Mouse (Mus musculus): ENCODE measurements around the gene Otop3.

DNA sequence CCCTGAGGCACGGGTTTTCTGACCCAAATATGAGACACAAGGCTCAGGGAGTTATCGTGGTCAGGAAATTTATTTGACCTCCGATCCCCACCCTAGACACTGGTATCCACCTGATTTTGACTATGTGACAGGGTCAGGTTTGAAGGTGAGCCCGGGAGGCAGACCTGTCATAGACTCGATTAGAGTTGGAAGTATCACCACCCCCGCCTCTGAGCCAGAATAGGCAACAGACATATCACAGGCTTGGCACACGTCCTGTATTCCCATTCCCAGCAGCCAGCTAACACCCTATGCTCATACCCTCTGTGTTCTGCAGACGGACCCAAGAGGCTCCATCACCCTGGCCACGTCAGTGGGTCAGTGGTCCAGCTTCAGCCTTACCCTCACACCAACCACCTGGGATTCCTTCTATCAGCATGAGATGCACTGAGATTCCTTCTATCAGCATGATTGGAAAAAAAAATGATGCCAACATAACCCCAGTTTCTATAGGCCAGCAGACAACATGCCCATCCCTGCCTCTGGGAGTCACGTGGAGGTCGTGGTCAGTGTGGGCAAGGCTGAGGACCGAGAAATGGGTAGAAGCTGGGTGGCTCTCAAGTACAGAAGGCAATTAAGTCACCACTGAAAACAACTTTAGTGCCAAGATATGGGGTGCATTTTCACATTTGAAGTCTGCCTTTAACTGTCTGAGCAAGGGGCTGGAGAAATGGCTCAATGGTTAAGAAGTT is 40.3 kb downstream of the Otop3 start:
- TF ChIP-seq POLR2A (IDR thresholded peaks at IDR 0.05; ENCODE audit: borderline replicate concordance, low read depth, low read length) (no peak), CTCF (IDR thresholded peaks at IDR 0.05; ENCODE audit: low read depth, low read length) (no peak)
